Mouse (Mus musculus) spleen, postnatal 4 days (tissue): Measurements from ENCODE around the gene Ctrc.

ENCODE experiments used
- DNase-seq, 2 experiments: peaks; one replicate each; pipeline ENCODE4 v3.0.0; 2022; ENCODE audit warnings: low spot score in 2 of 2

Gene Ctrc

DNA sequence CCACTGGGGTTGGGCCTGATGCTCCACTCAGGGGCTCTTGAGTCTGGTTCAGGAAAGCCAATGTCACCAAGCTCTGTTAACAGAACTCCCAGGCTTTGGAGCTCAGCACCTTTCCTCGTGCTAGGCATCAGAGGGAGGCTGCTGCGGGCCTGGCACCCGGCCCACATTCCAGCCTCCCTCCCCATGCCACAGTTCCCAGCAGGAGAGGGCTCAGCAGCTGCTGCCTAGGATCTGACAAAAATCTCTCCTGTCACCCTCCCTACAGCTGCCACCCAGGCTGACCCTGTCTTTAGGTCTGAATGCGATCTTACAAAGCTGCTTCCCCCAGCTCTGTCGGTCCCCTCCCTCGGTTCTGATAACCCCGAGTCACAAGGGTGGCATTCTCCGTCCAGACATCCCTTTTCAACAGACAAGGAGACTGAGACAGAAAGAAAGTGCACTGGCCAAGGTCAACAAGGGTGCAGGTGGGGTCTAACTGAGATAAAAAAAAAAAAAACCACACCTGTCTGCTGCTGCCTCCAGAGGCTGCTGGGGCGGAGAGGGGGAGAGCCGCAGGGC lies 20.9 kb upstream of the Ctrc start:
- DNase-seq, result no peak

DNA sequence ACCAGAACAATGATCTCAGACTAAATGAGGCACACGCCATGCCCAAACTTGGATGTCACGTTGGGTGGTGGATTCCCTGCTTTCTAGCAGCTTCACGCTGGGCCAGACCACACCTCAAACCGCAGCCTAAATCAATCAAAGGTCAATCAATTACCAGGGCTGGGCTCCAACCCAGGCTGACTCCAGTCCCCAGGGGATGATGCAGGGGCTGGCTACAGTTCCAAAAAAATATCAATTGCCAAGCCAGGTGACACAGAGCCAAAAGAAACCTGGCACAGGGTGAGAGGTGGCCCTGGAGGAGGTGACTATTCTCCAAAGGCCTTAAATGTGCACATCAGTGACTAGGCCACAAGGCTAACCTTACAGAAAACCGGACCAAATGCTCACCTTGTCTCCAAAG lies 19.4 kb upstream of the Ctrc start:
- no peak for DNase-seq

DNA sequence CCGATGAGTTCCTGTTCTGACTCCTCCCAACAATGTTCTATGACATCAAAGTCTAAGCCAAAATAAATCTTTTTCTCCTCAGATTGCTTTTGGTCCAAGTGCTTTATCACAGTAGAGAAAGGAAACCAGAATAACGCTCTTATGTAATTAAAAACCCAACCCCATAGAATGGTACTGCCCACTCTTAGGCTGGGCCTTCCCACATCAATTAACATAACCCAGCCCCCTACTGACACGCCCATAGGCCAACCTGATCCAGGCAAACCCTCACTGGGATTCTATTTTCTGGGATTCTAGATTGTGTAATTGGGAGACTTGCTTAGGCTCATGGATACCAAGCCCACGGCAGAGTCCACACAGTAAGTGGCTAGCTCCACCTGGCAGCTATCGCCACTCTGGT lies 18.8 kb upstream of the Ctrc start:
- DNase-seq, result no peak

DNA sequence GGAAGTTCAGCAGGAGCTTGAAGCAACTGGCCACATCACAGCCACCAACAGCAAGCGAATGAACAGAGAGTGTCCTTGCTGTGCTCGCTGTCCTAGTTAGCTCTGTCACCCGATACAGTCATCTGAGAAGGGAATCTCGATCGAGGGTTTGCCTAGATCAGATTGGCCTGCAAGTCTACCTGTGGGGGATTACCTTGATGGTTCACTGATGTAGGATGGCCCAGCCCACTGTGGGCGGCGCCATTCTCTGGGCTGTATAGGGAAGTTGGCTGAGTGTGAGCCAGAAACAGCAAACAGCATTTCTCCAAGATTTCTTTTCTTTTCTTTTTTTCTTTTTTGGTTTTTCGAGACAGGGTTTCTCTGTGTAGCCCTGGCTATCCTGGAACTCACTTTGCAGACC lies 18.3 kb upstream of the Ctrc start:
- no peak for DNase-seq

DNA sequence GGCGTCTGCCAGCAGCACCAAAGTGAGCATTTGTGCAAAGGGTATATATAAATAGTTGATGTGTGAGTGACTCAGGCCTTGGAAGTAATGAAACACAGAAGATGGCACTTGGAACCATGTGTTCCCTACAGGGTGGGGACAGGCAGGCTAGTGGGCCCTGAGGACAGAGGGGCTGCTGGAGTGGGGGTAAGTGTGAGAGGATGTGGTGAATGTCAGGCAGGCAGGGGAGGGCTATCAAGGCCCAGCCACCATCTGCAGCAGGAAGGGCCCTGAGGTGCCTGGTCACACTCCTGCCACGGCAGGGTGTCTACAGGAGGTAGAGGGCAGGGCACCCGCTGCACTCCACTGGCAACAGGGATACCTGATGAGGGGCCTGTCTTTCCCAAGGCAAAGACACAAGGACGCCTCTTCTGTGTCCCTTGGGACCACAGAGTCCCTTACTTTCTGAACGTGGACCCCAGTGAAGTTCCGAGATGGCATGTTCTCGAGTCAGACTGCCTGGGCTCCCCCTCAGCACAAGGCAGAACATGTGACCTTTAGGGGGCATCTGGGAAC lies 17.6 kb upstream of the Ctrc start:
- no peak for DNase-seq

DNA sequence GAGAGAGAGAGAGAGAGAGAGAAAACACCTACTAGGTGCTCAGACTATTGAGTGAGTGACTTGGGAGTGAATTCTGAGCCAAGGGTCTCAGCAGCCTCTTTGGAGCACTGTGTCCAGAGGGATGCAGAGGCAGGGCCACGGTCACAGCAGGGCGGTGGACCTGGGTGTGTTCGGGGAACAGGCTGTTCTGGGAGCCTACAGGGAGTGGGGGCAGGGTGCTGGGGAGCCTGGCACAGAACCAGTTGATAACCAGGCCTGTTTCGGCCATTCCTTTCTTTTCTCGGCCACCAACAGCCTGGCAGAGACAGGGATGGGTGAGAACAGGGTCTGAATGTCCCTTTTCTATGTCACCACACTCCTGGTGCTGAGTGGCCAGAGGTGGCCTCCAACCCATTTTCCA lies 16.7 kb upstream of the Ctrc start:
- DNase-seq, result no peak

DNA sequence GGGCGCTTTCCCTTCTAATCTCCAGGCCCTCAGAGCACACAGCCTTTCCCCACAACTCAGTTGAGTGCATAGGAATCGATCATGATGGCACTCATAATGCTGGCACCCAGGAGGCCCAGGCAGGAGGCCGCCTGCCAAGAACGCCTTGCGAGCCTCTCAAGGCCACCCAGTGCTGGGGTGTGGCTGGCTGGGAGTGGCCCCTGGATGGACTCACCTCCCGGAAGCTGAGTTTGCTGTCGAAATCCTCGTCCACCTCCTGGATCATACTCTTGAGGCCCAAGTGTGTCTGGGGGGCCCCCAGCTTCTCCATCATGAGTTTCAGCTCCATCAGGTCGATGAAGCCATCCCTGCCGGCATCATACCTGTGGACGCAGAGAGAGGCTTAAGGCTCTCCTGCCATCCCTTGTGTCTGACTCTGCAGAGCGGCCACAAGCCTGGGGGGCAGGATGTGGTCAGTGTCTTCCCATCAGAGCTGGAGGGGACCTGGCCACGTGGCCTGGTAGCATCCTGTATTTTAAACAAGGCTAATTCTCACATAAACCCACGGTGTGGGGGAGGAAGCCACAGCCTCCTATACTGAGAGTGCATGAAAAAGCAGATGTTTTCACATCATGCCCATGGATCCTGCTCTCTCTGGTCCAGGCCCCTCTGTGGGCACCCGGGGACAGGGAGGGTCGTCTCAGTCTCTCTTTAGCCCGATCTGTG lies 15.6 kb upstream of the Ctrc start:
- DNase-seq, result no peak

DNA sequence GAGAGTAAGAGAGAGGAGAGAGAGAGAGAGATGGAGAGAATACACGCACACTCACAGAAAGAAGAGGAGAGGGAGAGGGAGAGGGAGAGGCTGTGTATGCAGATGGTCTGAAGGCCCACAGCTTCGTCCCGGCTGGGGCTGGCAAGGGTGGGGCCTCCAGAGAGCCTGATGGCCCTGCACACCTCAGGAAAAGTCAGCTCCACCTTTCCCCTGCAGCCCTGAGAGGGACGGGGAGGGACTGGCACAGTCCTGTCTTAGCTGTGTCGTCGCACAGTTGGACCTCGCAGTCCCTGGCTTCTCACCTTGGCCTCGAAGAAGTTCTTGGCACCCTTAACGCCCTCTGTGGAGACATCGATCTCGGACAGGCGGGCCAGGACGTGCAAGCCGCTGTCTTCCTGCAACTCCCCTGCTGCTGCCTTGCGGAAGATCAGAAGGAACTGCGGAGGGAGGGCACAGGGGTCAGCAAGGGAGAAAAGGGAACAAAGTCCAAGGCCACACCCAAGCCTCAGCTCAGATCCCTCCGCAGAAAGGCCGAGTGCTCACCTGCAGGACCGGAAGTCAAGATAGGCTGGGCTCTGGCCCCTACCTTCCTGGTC lies 14.2 kb upstream of the Ctrc start:
- DNase-seq, result no peak

DNA sequence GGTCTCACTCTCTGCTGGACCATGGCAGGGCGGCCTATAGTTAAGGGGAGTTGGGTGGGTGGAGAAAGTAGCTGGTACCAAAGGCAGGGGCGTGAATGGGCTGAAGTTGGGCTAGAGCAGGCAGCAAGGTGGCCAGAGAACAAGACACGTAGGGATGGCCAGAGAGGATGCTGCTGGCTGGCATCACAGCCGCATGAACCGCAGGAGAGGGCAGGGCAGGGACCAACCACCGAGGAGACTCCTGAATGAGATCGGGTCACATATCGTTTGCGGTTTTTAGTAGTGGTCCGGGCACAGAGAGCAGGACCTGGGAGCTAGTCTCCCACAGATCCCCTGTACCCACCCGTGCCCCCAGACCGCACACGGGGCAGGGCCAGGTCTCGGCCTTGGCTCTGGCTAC lies 13.2 kb upstream of the Ctrc start:
- no peak for DNase-seq

DNA sequence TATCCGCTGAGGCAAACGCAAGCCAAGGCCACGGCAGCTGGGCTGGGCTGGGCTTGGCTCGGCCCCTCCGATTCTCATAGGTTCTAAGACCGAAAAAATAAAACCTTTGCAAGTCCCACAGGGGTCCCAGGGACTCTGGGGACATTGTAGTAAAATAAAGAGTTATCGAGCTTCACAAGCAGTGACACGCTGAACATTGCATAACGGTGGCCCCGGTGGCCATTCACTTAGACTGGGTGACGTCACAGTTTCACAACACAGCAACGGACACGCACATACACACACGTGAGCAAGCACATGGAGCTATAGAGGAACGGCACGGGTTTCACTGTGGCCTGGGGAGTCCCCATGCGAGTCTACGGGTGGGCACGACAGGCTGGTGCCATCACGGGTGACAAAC lies 12.3 kb upstream of the Ctrc start:
- DNase-seq, result no peak

DNA sequence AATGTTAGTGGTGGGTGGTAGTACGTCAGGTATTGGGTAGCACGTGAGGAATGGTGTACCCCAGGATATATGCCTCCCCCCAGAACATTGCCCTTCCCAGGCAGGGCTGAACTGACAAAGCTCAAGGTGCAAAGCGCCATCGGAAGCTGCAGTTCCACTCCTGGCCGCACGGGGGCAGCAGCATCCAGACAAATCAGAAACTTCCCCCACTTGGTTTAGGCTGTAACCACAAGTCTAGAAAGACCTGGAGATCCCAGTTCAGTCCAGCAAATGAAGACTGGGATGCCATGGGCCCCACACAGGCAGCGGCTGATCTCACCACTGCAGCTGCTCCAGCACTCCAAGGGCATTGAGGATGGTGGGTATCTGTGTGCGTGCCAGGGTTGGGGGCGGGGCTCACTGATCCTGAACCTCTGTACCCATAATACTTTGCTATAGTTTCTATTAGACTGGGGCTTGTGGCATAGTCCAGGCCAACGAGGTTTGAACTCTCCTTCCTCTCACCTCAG lies 11.3 kb upstream of the Ctrc start:
- DNase-seq, result peak; percentile 78 to 93

DNA sequence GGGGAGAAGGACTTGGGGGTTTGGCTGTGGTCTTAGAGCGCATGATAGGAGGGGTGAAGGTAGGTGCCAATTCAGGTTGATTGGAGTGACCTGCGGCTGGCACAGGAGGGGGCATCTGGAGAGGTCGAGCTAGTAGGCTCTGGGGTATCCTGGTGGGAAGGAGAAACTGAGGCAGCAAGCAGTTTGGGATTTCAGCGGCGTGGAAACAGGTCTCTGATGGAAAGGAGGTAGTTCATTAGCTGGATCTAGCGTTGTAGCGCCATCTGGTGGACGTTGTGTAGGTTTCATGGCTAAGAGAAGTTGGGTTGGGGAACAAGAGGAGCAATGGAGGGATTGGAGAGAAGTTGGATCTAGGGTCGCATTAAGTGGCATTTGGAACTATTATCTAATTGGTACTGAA lies 7.3 kb upstream of the Ctrc start:
- DNase-seq, result peak in 1 of 2 experiments; percentile 86

DNA sequence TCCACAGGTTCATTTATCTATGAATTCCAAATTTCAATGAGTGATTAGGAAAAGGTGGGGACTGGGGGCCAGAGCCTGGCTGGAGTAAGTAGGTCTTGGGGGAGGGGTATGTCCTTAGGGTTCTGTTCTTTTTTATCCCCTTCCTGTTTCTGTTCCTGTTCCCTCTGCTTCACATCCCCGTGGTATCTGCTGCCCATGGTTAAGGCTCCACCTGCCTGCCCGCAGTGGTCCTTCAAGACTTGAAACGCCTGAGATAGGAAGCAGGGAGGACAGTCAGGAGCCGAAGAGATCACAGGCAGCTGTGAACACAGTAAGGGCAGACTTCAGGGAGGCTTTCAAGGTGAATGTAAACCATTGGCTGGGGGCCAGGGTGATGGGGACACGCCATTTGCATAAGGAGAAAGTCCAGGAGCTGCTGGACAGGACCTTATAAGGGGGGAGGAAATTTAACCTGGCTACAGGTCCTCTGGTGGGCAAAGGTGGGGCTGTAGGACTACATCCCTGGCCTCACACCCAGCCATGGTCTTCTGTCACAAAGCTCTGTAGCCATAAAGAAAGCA lies 11.5 kb downstream of the Ctrc start:
- DNase-seq, result no peak

DNA sequence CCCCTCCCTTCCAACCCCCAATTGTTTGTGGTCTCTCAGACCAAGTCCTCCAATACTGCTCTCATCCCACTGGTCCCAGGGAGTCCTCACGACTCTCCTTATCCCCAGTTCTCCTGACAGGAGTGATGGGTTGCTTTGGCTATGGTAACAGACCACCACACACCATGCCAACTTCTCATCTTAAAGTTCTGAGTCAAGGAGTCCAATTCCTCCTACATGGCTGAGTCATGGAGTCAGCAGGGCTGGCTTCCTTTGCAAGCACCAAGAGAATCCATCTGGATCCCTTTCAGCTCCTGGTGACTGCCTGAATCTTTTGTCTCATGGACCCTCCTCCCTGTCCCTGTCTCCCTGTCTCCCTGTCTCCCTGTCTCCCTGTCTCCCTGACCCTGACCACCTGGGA lies 12.2 kb downstream of the Ctrc start:
- no peak for DNase-seq

DNA sequence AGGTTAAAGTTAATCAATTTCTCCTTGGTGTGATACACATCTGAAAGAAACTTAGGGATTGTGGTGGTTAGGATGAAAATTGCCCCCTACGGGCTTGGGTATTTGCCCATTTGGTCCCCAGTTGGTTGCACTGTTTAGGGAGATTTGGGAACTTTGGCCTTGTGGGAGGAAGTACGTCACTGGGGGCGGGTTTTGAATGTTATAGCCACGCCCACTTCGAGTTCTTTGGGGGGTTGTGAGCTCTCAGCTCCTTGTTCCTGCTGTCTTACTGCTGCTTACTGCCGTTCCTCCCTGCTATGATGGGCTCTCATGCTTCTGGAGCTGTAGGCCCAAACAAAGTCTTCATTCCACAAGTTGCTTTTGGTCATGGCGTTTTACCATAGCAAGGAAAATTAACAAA lies 14.8 kb downstream of the Ctrc start:
- no peak for DNase-seq

DNA sequence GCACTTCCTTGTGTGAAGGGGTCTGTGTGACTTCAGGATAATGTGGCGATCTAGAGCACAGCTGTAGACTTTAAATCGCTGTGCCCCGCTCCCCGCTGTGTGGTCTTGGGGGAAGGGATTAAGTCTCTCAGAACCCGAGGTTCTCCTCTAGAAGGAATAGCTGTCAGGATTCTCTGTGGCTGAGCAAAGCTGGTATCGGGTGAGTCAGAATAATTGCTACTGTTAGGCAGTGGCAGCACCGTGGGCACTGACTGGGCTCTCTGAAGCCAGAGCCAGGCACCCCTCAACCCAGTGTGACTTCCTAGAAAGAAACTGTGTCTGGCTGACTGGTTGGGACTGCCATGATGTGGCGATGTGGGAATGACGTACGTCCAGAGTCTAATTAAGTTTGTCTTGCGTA lies 15.8 kb downstream of the Ctrc start:
- no peak for DNase-seq

DNA sequence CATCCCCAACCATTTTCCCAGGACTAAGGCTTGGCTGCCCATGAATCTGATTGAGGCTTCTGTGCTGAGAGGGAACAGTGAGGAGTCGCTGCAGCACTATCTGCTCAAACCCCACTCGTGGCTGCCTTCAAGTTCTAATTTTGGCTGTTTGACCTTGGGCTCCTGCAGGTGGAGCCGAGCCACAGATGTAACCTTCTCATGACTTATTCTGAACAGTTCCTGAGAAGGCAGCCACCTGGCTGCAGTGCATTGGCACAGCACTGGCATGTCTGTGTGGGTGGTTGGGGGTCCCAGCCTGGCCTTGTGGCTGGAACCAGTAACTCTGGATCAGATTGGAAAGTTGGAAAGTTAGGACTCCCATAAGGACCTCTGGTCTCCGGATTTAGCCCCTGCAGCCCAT lies 18.0 kb downstream of the Ctrc start:
- no peak for DNase-seq

DNA sequence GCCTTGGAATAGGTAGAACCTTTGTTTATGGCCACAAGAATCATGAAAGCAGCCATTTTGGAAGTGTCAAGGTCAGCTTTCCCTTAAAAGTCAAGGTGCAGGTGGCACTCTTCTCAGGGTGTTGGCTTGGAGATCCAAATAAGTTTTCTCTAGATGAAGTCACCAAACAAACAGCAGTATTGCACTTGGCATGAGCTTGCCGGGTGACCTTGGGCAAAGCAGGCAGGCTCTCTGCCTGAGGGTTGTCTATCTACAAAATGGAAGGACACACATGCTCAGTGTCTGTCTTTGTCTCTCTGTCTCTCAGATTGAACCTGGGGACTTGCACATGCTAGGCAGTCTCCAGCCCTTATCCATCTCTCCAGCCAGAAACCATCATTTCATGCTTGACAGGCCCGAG lies 18.8 kb downstream of the Ctrc start:
- no peak for DNase-seq

DNA sequence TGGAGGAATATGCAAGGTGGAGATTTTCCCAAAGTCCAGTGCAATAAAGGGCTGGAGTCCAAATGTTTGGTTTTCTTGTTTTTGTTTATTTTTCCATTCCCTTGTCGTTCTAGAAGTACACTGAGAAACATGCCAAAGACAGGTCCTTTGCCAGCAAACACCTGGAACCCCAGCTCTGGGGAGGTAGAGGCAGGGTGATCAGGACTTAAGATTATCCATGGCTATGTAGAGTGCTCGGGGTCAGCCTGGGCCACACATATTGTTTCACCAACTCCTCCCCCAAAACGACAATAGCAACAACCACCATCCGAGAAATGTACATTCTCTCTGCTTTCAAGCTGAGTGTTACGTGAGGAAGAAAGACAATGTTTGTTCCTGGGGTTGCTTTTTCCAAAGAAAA lies 20.1 kb downstream of the Ctrc start, which contains the start of gene Cela2a:
Gene Cela2a, minus strand, starts transcription at position 101 of the 400 bp plus-strand sequence.
- DNase-seq, result no peak

DNA sequence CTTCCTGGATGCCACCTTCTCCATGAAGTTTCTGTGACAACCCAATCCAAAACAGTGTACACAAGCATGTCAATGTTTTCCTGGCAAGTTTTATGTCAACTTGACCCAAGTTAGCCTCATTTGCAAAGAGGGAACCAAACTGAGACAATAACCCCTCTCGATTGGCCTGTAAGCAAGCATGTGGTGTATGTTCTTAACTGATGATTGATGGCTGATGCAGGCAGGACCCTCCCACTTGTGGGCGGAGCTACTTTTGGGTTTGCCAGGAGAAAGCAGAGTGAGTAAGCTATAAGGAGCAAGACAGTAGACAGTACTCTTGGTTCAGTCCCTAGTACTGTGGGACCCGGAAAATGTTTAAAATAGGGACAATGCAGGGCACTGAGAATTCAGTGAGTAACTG lies 23.2 kb downstream of the Ctrc start:
- DNase-seq, result peak; percentile 67 to 72

DNA sequence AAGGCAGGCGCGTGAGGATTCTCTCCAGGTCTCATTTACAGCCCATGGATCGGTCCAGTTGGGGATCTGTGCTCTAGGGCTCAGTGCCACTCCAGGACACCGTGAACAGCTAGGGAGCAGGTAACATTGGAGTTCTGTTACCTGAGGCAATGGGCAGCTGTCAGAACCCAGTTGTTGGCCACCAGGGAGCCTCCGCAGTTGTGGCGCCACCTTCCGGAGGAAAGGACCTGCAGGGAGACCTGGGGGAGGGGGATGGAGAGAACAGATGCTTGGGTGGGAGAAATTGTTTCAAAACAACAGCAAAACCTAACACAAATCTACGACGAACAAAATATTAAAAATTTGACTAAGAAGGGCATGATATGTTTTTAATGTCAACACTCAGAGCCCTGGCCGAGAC lies 24.1 kb downstream of the Ctrc start:
- peak in 1 of 2 experiments; percentile 70 for DNase-seq

DNA sequence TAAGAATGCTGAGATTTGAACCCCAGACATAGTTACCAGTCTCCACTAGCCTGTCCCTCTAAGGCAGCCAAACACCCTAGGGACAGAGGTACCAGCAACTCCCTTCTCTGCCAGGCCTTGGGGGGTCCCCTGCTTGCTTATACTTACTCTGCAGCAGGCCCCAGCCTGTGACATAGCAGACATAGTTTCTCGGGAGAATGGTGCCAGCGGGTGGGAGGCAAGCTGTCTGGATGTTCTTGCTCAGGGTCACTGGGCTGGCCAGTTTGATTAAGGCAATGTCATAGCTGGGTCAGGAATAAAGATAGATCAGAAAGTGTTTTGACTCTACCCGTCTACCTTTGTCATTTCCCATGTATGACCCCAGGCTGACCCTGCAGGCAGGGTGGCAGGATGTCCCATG lies 25.0 kb downstream of the Ctrc start:
- DNase-seq, result no peak

DNA sequence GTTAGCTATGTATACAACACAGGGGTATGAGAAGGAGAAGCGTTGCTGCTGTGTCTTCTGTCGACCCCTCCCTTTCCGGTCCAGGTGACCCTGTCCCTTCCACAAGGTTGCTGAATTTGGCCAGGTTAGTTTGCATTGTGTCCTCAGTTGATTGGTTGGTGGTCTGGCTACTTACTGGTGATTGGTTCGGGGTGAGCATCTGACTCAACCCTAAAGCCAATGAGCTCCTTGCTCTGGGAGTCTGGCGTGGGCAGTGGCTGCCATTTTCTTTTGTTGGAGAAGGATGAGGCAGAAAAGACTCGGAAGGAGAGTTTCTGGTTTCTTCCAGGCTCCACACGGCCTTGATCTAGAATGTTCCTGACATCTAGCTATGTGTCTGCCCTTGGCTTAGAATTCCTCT lies 26.8 kb downstream of the Ctrc start:
- DNase-seq, result no peak
